Mouse (Mus musculus): ENCODE measurements around the gene Rabgap1l.

Rabgap1l gene

GRCm38 (mm10) chr1:160247473-160247872 lies 545.5 kb downstream of the Rabgap1l start:
- no peak for DNase-seq (ENCODE audit: low read depth, low spot score)

- no peak for DNase-seq (ENCODE audit: low read depth, low spot score)
Measured at GRCm38 (mm10) chr1:160246844-160247243, 546.2 kb downstream of the Rabgap1l start.

GRCm38 (mm10) chr1:160245954-160246353 lies 547.1 kb downstream of the Rabgap1l start:
- no peak for DNase-seq (ENCODE audit: low read depth, low spot score)

GRCm38 (mm10) chr1:160244689-160245088 lies 548.3 kb downstream of the Rabgap1l start:
- no peak for DNase-seq (ENCODE audit: low read depth, low spot score)

- DNase-seq (ENCODE audit: low read depth, low spot score): no peak
Measured at GRCm38 (mm10) chr1:160240091-160240490, 552.9 kb downstream of the Rabgap1l start.

- DNase-seq (ENCODE audit: low read depth, low spot score): no peak
Measured at GRCm38 (mm10) chr1:160238852-160239443, 554.1 kb downstream of the Rabgap1l start.

GRCm38 (mm10) chr1:160237981-160238380 lies 555.0 kb downstream of the Rabgap1l start:
- no peak for DNase-seq (ENCODE audit: low read depth, low spot score)

GRCm38 (mm10) chr1:160233921-160234320 lies 559.1 kb downstream of the Rabgap1l start:
- DNase-seq (ENCODE audit: low read depth, low spot score): no peak

GRCm38 (mm10) chr1:160232113-160232512 lies 560.9 kb downstream of the Rabgap1l start:
- no peak for DNase-seq (ENCODE audit: low read depth, low spot score)

GRCm38 (mm10) chr1:160231013-160231412 lies 562.0 kb downstream of the Rabgap1l start:
- DNase-seq (ENCODE audit: low read depth, low spot score): peak; percentile 53

- DNase-seq (ENCODE audit: low read depth, low spot score): no peak
Measured at GRCm38 (mm10) chr1:160227850-160228249, 565.2 kb downstream of the Rabgap1l start.

GRCm38 (mm10) chr1:160227196-160227595 lies 565.8 kb downstream of the Rabgap1l start:
- DNase-seq (ENCODE audit: low read depth, low spot score): no peak

GRCm38 (mm10) chr1:160224093-160224492 lies 568.9 kb downstream of the Rabgap1l start:
- no peak for DNase-seq (ENCODE audit: low read depth, low spot score)

GRCm38 (mm10) chr1:160217898-160218297 lies 575.1 kb downstream of the Rabgap1l start:
- no peak for DNase-seq (ENCODE audit: low read depth, low spot score)

GRCm38 (mm10) chr1:160214171-160214570 lies 578.8 kb downstream of the Rabgap1l start:
- no peak for DNase-seq (ENCODE audit: low read depth, low spot score)

- peak; percentile 99 for DNase-seq (ENCODE audit: low read depth, low spot score)
Measured at GRCm38 (mm10) chr1:160212703-160213669, 580.0 kb downstream of the Rabgap1l start, which contains the start of gene Cacybp. Gene Cacybp, minus strand, starts transcription at chr1:160212875.

- peak; percentile 13 for DNase-seq (ENCODE audit: low read depth, low spot score)
Measured at GRCm38 (mm10) chr1:160212123-160212691, 580.8 kb downstream of the Rabgap1l start.

GRCm38 (mm10) chr1:160211597-160212122 lies 581.4 kb downstream of the Rabgap1l start:
- no peak for DNase-seq (ENCODE audit: low read depth, low spot score)

- DNase-seq (ENCODE audit: low read depth, low spot score): no peak
Measured at GRCm38 (mm10) chr1:160210566-160210965, 582.4 kb downstream of the Rabgap1l start.

- no peak for DNase-seq (ENCODE audit: low read depth, low spot score)
Measured at GRCm38 (mm10) chr1:160209844-160210243, 583.2 kb downstream of the Rabgap1l start.

GRCm38 (mm10) chr1:160205486-160205885 lies 587.5 kb downstream of the Rabgap1l start:
- DNase-seq (ENCODE audit: low read depth, low spot score): no peak

GRCm38 (mm10) chr1:160195337-160195663 lies 597.7 kb downstream of the Rabgap1l start:
- DNase-seq (ENCODE audit: low read depth, low spot score): no peak
